Mouse (Mus musculus): ENCODE results near the gene Foxj3.

DNA sequence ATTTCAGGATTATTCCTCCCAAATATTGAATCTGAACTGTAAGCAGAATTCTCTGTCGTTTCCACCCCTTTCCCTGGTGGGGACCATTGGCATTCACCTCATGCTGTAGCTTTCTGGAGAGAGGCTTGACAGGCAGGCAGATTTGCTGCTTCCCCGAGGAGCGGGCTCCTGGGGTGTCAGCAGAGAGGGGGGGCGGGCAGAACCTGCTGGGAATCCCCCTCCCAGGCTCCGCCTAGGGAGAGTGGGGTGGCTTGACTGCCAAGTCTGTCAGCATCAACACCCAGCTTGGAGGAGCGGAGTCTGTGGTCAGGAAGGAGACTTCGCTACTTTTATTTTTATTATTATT lies 133.4 kb downstream of the Foxj3 start:
- TF ChIP-seq CTCF (IDR thresholded peaks at IDR 0.05; ENCODE audit: low read depth) = no peak
- TF ChIP-seq EP300 (optimal IDR thresholded peaks at IDR 0.05) = no peak

Measured in stomach, postnatal 0 days (tissue).